Mouse (Mus musculus) brain, embryonic 14.5 days (tissue): ENCODE data around the gene Wdr59.

ENCODE experiments used
- CTCF ChIP-seq: fragments of 200-500 bp; IDR thresholded peaks from 2 replicates; pipeline ENCODE4 v1.5.1; 2012; ENCODE audit warnings: inconsistent platforms, mild to moderate bottlenecking, moderate library complexity, borderline replicate concordance; ENCODE audit not compliant: insufficient read depth, insufficient read length; ENCODE audit errors: extremely low read depth
- POLR2A ChIP-seq: fragments of 200-500 bp; IDR thresholded peaks from 2 replicates; pipeline ENCODE4 v1.6.1; 2012; ENCODE audit warnings: mild to moderate bottlenecking, inconsistent platforms, borderline replicate concordance; ENCODE audit not compliant: poor library complexity, insufficient read depth, insufficient read length, severe bottlenecking; ENCODE audit errors: extremely low read depth

- no peak for TF ChIP-seq CTCF
- TF ChIP-seq POLR2A = no peak
Measured at GRCm38 (mm10) chr8:111512941-111513340, 9.0 kb downstream of the Wdr59 start.
